In the genomic region with DNA sequence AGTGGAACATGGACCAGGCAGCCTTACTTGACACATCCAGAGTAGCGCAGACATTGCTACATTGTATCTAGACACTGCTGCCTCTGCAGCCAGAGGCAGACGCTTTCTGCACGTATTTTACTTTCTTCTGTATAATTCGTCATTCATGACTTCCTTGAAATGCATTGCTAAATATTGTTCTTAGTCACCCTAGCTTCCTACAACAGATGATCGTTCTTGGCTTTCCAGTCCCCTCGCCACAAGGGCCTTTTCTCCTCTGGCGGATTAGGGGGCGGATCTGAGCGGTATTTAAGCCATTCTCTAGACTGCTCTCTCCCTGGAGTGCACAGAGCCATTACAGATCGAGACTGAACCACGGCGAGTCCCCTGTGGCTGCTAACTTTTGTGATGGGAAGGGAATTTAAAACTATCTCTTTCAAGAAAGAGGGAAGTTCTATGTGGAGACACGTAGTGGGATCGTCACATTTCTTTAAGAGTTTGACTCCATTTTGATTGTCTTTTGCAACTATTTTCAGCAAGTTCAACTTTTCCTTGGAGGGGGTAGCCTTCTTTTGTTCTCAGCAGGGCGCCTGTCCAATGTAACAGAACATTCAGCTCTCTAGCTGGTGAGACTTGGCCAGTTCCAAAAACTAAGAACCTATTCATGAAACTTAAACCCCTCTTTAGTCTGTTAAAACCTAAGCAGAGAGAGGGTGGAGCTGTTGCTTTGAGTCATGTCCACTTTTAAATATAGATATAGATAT, we compare ENCODE assay signal across 9 mouse cellular contexts. TPM values are rescaled to one million over a fixed set of nuclear protein-coding genes. Genes with fewer than 3 reads are reported as not detected.
DNase-seq lines count a peak whose midpoint lies in the region; ATAC-seq and TF ChIP-seq lines count a peak whose summit lies in the region.
"Had no signal": no experiment of that assay in that cellular context is flagged by ENCODE, and none has a peak within 500 bp of the region (broad histone marks: within the 10 kb centered on the region; RNA-seq: fewer than 3 reads in every experiment).

No protein-coding gene starts in this region.

- peaks cover 9% of the 10 kb centered on the region; the same call in 1 of the 2 replicates for H3K4me1 ChIP-seq in lung, postnatal 0 days (ENCODE audit: insufficient read depth, low read depth, low read length)
- H3K4me1 ChIP-seq in limb, embryonic 12.5 days (replicated peaks): peaks cover 51% of the 10 kb centered on the region
- peaks cover 5% of the 10 kb centered on the region; the same call in 1 of the 2 replicates for H3K4me1 ChIP-seq in olfactory bulb, adult 2 months (ENCODE audit: control insufficient read depth, insufficient read depth, low read length)

- no peak overlapping the region for H3K9ac ChIP-seq in lung, postnatal 0 days (replicated peaks; ENCODE audit: low read depth)
- no peak overlapping the region for H3K9ac ChIP-seq in limb, embryonic 12.5 days (replicated peaks)
- H3K9ac ChIP-seq: lung, embryonic 15.5 days had no signal

- DNase-seq in lung, postnatal 0 days (ENCODE audit: low spot score): peak; percentile 53
- no peak for DNase-seq in lung, adult 18-20 months
- DNase-seq in fibroblast of lung, adult 2 months (ENCODE audit: low read depth): peak; percentile 55
- no peak for DNase-seq in kidney, postnatal 10 days
- DNase-seq: gastrocnemius, postnatal 10 days had no signal

- peak overlapping the region; percentile 8; the same call in 1 of the 2 replicates for H3K27ac ChIP-seq in lung, postnatal 0 days (ENCODE audit: low read length)
- no peak overlapping the region; the same call in 1 of the 2 replicates for H3K27ac ChIP-seq in limb, embryonic 12.5 days
- peak overlapping the region; percentile 18; the same call in 1 of the 2 replicates for H3K27ac ChIP-seq in olfactory bulb, adult 2 months (ENCODE audit: insufficient read depth, low read depth, low read length)
- H3K27ac ChIP-seq: lung, embryonic 15.5 days had no signal

- no peak overlapping the region for H3K4me3 ChIP-seq in lung, postnatal 0 days (ENCODE audit: low read depth, low read length)
- H3K4me3 ChIP-seq in limb, embryonic 12.5 days (replicated peaks): no peak overlapping the region
- H3K4me3 ChIP-seq in olfactory bulb, adult 2 months (ENCODE audit: insufficient read depth, low read depth, low read length): no peak overlapping the region
- H3K4me3 ChIP-seq: lung, embryonic 15.5 days had no signal

- no peak for TF ChIP-seq POLR2A in olfactory bulb, adult 2 months (IDR thresholded peaks at IDR 0.05; ENCODE audit: insufficient read depth, low read depth, low read length)

- no peak overlapping the region for H3K4me2 ChIP-seq in lung, postnatal 0 days (replicated peaks; ENCODE audit: low read depth, low read length)
- H3K4me2 ChIP-seq in limb, embryonic 12.5 days: peak overlapping the region; percentile 18; the same call in 1 of the 2 replicates
- H3K4me2 ChIP-seq: lung, embryonic 15.5 days had no signal

- 55% methylated on average over 15 of the region's 15 CpGs for WGBS in lung, postnatal 0 days
- 40% methylated on average over 15 of the region's 15 CpGs for WGBS in limb, embryonic 12.5 days
- 15% methylated on average over 15 of the region's 15 CpGs for WGBS in olfactory bulb, adult 2 months

- H3K36me3 ChIP-seq in lung, postnatal 0 days (ENCODE audit: insufficient read depth, low read length): peaks cover 10% of the 10 kb centered on the region; the same call in 1 of the 2 replicates
- H3K36me3 ChIP-seq in limb, embryonic 12.5 days: no peaks in the 10 kb centered on the region; the same call in 1 of the 2 replicates
- H3K36me3 ChIP-seq: lung, embryonic 15.5 days had no signal

- no peak for TF ChIP-seq EP300 in lung, postnatal 0 days (IDR thresholded peaks at IDR 0.05)

- no peak for TF ChIP-seq CTCF in lung, postnatal 0 days (IDR thresholded peaks at IDR 0.05)
- TF ChIP-seq CTCF in olfactory bulb, adult 2 months (IDR thresholded peaks at IDR 0.05; ENCODE audit: insufficient read depth, low read depth, low read length): no peak

- peak; percentile 13; the same call in 1 of the 2 replicates for ATAC-seq in lung, postnatal 0 days
- ATAC-seq in limb, embryonic 12.5 days (ENCODE audit: insufficient number of reproducible peaks, insufficient read depth, low FRiP score, low TSS enrichment, low read depth): no peak
- ATAC-seq in megakaryocyte-erythroid progenitor cell, adult 5-6 weeks (replicated peaks; ENCODE audit: low FRiP score, low TSS enrichment, poor library complexity, severe bottlenecking): no peak

- H3K9me3 ChIP-seq in lung, postnatal 0 days (ENCODE audit: low read length): no peaks in the 10 kb centered on the region
- no peaks in the 10 kb centered on the region for H3K9me3 ChIP-seq in limb, embryonic 12.5 days
- H3K9me3 ChIP-seq: lung, embryonic 15.5 days had no signal

- no peaks in the 10 kb centered on the region for H3K27me3 ChIP-seq in lung, postnatal 0 days (replicated peaks; ENCODE audit: insufficient read depth, low read length)
- no peaks in the 10 kb centered on the region; the same call in 1 of the 2 replicates for H3K27me3 ChIP-seq in limb, embryonic 12.5 days
- H3K27me3 ChIP-seq: lung, embryonic 15.5 days had no signal

RNA-seq across cellular contexts. Expression of a gene that starts 10.6 kb away (rescaled TPM):
- 357 and 645 TPM in 2 replicates for polyA plus RNA-seq in lung, postnatal 0 days (2015; fragmentation: Nextera tagmentation; extraction: Ambion mirVana)
- polyA plus RNA-seq in limb, embryonic 12.5 days (2016; fragmentation: Nextera tagmentation; extraction: Ambion mirVana): 25.6 and 28.6 TPM in 2 replicates
- not detected in 2 replicates for polyA plus RNA-seq in olfactory bulb, adult 2 months (2012; ENCODE audit: insufficient read depth, insufficient read length, low replicate concordance, missing spikeins)
- 35.8 and 39.4 TPM in 2 replicates for total RNA-seq in megakaryocyte-erythroid progenitor cell, adult 5-6 weeks (2014; fragmentation: Nextera tagmentation)
- total RNA-seq in megakaryocyte-erythroid progenitor cell, adult 5-6 weeks (2017): 18.5 and 30.4 TPM in 2 replicates

RNA-seq across cellular contexts. Expression of a gene that starts 43.7 kb away (rescaled TPM):
- not detected in 2 replicates for polyA plus RNA-seq in lung, postnatal 0 days (2015; fragmentation: Nextera tagmentation; extraction: Ambion mirVana)
- polyA plus RNA-seq in limb, embryonic 12.5 days (2016; fragmentation: Nextera tagmentation; extraction: Ambion mirVana): not detected in 2 replicates
- not detected in 2 replicates for polyA plus RNA-seq in olfactory bulb, adult 2 months (2012; ENCODE audit: insufficient read depth, insufficient read length, low replicate concordance, missing spikeins)
- total RNA-seq in megakaryocyte-erythroid progenitor cell, adult 5-6 weeks (2014; fragmentation: Nextera tagmentation): not detected in 2 replicates
- not detected in 2 replicates for total RNA-seq in megakaryocyte-erythroid progenitor cell, adult 5-6 weeks (2017)
- total RNA-seq: gastrocnemius, postnatal 10 days had no signal
- polyA plus RNA-seq: lung, embryonic 15.5 days had no signal

Comparison
In these comparisons a context has a peak if more than half of its experiments do, and no peak if none do; other contexts are left out.
1. DNase-seq: peak in lung, postnatal 0 days (single experiment) and fibroblast of lung, adult 2 months (single experiment); none in lung, adult 18-20 months (0 of 2) and kidney, postnatal 10 days (single experiment).